Mouse (Mus musculus) embryonic fibroblast, embryonic 13.5 days (primary cell): ENCODE measurements around the gene Nup210l.

Experiments
- CTCF ChIP-seq: IDR thresholded peaks from 2 replicates; pipeline ENCODE4 v1.5.1; 2011; ENCODE audit warnings: mild to moderate bottlenecking, control low read depth, low read length, moderate library complexity, borderline replicate concordance; ENCODE audit not compliant: insufficient read depth
- POLR2A ChIP-seq: IDR thresholded peaks from 2 replicates; pipeline ENCODE4 v1.6.1; 2011; ENCODE audit warnings: low read depth, mild to moderate bottlenecking, control low read depth, low read length, moderate library complexity

DNA sequence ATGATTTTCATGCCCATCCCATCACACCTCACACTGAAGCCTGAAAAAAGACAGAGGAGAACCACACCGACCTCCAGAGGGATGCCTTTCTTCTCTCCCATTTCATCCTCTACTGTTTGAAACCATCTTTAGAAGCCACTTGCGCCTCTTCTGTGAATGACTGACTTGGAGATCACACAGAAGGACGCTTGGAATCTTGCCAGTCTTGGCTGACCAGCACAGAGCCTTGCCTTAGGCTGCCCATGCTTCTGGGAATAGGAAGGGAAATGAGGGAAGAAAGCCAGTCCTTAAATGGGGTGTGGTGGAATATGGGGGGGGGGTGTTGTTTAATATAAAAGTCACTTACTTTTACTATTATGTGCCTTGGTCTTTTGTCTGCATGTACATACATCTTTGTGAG is 79.6 kb downstream of the Nup210l start:
- TF ChIP-seq POLR2A (no peak), CTCF (no peak)
